ENCODE assay signal across 10 mouse cellular contexts in genomic region chr10:81400371-81401204, GRCm38 (mm10). TPM values are rescaled to one million over a fixed set of nuclear protein-coding genes. Genes with fewer than 3 reads are reported as not detected.
DNase-seq lines count a peak whose midpoint lies in the region; ATAC-seq and TF ChIP-seq lines count a peak whose summit lies in the region.
"Had no signal": no experiment of that assay in that cellular context is flagged by ENCODE, and none has a peak within 500 bp of the region (broad histone marks: within the 10 kb centered on the region; RNA-seq: fewer than 3 reads in every experiment).

No protein-coding gene starts in this region.

- no peak for TF ChIP-seq POLR2A in heart, adult 2 months (IDR thresholded peaks at IDR 0.05; ENCODE audit: insufficient read depth, low read depth, low read length)
- no peak for TF ChIP-seq POLR2A in bone marrow macrophage, adult 2 months (IDR thresholded peaks at IDR 0.05; ENCODE audit: borderline replicate concordance, low read depth, low read length)

- H3K79me2 ChIP-seq in heart, adult 2 months (replicated peaks; ENCODE audit: control insufficient read depth, insufficient read depth, low read length), result no peaks in the 10 kb centered on the region

- H3K9me3 ChIP-seq in forebrain, embryonic 11.5 days (ENCODE audit: control insufficient read depth, low read length), result no peaks in the 10 kb centered on the region
- H3K9me3 ChIP-seq in limb, embryonic 15.5 days, result no peaks in the 10 kb centered on the region
- H3K9me3 ChIP-seq: lung, embryonic 15.5 days had no signal

- WGBS in heart, adult 2 months, result 78% methylated on average over 22 of the region's 22 CpGs
- 48% methylated on average over 22 of the region's 22 CpGs for WGBS in forebrain, embryonic 11.5 days
- 56% methylated on average over 22 of the region's 22 CpGs for WGBS in limb, embryonic 15.5 days

- no peaks in the 10 kb centered on the region for H3K27me3 ChIP-seq in heart, adult 2 months (ENCODE audit: control insufficient read depth, insufficient read depth, low read length)
- peaks cover 9% of the 10 kb centered on the region for H3K27me3 ChIP-seq in forebrain, embryonic 11.5 days (ENCODE audit: control insufficient read depth, insufficient read depth, low read length)
- H3K27me3 ChIP-seq in limb, embryonic 15.5 days, result no peaks in the 10 kb centered on the region
- H3K27me3 ChIP-seq: lung, embryonic 15.5 days had no signal

- no peak for TF ChIP-seq CTCF in heart, adult 2 months (IDR thresholded peaks at IDR 0.05)
- 0 out of 2 replicates have a peak, but pooled peaks have one; percentile 8 for TF ChIP-seq CTCF in bone marrow macrophage, adult 2 months (IDR thresholded peaks at IDR 0.05; ENCODE audit: low read depth, low read length)

- peaks cover 15% of the 10 kb centered on the region for H3K4me1 ChIP-seq in heart, adult 2 months (ENCODE audit: control insufficient read depth, insufficient read depth, low read length)
- H3K4me1 ChIP-seq in bone marrow macrophage, adult 2 months (ENCODE audit: control insufficient read depth, insufficient read depth, low read length), result peaks cover 31% of the 10 kb centered on the region
- peaks cover 27% of the 10 kb centered on the region for H3K4me1 ChIP-seq in forebrain, embryonic 11.5 days (replicated peaks; ENCODE audit: control insufficient read depth, insufficient read depth, low read length)
- peaks cover 67% of the 10 kb centered on the region for H3K4me1 ChIP-seq in limb, embryonic 15.5 days

- no peak overlapping the region for H3K4me3 ChIP-seq in heart, adult 2 months
- H3K4me3 ChIP-seq in bone marrow macrophage, adult 2 months (ENCODE audit: insufficient read depth, low read length), result peak overlapping the region; percentile 32
- no peak overlapping the region for H3K4me3 ChIP-seq in forebrain, embryonic 11.5 days (ENCODE audit: low read depth, low read length)
- no peak overlapping the region for H3K4me3 ChIP-seq in limb, embryonic 15.5 days
- H3K4me3 ChIP-seq: lung, embryonic 15.5 days had no signal

- intact Hi-C loops in heart, adult 2 months (cut with DNase I), result no loop called here

- H3K9ac ChIP-seq in heart, adult 2 months (ENCODE audit: low read depth, low read length), result no peak overlapping the region
- H3K9ac ChIP-seq in forebrain, embryonic 11.5 days (ENCODE audit: low read length), result 0 out of 2 replicates have a peak overlapping the region, but pooled peaks have one; percentile 16
- no peak overlapping the region for H3K9ac ChIP-seq in limb, embryonic 15.5 days
- H3K9ac ChIP-seq: lung, embryonic 15.5 days had no signal

- TF ChIP-seq EP300 in heart, adult 2 months (IDR thresholded peaks at IDR 0.05; ENCODE audit: insufficient read depth, low read depth, low read length), result no peak

- peak overlapping the region; percentile 83 for H3K27ac ChIP-seq in heart, adult 2 months
- H3K27ac ChIP-seq in bone marrow macrophage, adult 2 months (ENCODE audit: insufficient read depth, low read depth, low read length), result peak overlapping the region; percentile 98
- 0 out of 2 replicates have a peak overlapping the region, but pooled peaks have one; percentile 50 for H3K27ac ChIP-seq in forebrain, embryonic 11.5 days (ENCODE audit: low read depth, low read length)
- H3K27ac ChIP-seq in limb, embryonic 15.5 days, result peak overlapping the region; percentile 93; the same call in 1 of the 2 replicates

- peak in 1 of 2 experiments; percentile 28 for DNase-seq in heart, adult 2 months
- DNase-seq in heart, postnatal 4 days, result no peak
- DNase-seq in forebrain, embryonic 11.5 days (ENCODE audit: low spot score), result no peak
- DNase-seq in T-cell, adult 2 months (ENCODE audit: low spot score), result no peak
- DNase-seq in embryo, embryonic 11 days, result no peak
- DNase-seq in adrenal gland, adult 18-20 months (ENCODE audit: low spot score in 2 of 2), result no peak
- DNase-seq: adrenal gland, postnatal 10 days had no signal

- no peak for ATAC-seq in forebrain, embryonic 11.5 days (replicated peaks; ENCODE audit: low FRiP score)
- no peak for ATAC-seq in limb, embryonic 15.5 days (ENCODE audit: insufficient number of reproducible peaks, low FRiP score, low TSS enrichment, low read depth)

- H3K36me3 ChIP-seq in heart, adult 2 months (ENCODE audit: control insufficient read depth, insufficient read depth, low read length), result no peaks in the 10 kb centered on the region; the same call in 1 of the 2 replicates
- H3K36me3 ChIP-seq in forebrain, embryonic 11.5 days (ENCODE audit: control insufficient read depth, insufficient read depth, low read length), result no peaks in the 10 kb centered on the region; the same call in 1 of the 2 replicates
- H3K36me3 ChIP-seq in limb, embryonic 15.5 days, result peaks cover 71% of the 10 kb centered on the region

- no peak overlapping the region for H3K4me2 ChIP-seq in forebrain, embryonic 11.5 days (ENCODE audit: low read depth, low read length, severe bottlenecking)
- H3K4me2 ChIP-seq in limb, embryonic 15.5 days, result no peak overlapping the region

RNA-seq across cellular contexts. Expression of gene Smim24, which starts 7.7 kb away (rescaled TPM):
- 1 to 10 TPM; 2.0 to 2.3 TPM for total RNA-seq in heart, adult 2 months (2021)
- 8.3 and 8.6 TPM in 2 replicates for polyA plus RNA-seq in heart, adult 2 months (2012; rRNA removed)
- 1 to 10 TPM; 1.9 to 2.4 TPM for total RNA-seq in heart, postnatal 4 days (2021)
- polyA plus RNA-seq in bone marrow macrophage, adult 2 months (2012; ENCODE audit: insufficient read depth, insufficient read length, missing spikeins), result 41.9 and 45.5 TPM in 2 replicates
- 2.8 and 3.3 TPM in 2 replicates for polyA plus RNA-seq in forebrain, embryonic 11.5 days (2014; fragmentation: Nextera tagmentation; extraction: Ambion mirVana)
- 2.9 and 3.6 TPM in 2 replicates for polyA plus RNA-seq in limb, embryonic 15.5 days (2015; fragmentation: Nextera tagmentation; extraction: Ambion mirVana)
- total RNA-seq in adrenal gland, adult 18-20 months (2021), result 1 to 10 TPM; 1.1 to 1.2 TPM

RNA-seq across cellular contexts. Expression of gene Gm48552, which starts 11.8 kb away (rescaled TPM):
- 1 to 10 TPM in 1 of 2 experiments, not detected in 1; 1.2 TPM for total RNA-seq in heart, adult 2 months (2021)
- 0.88 and 1.2 TPM in 2 replicates for polyA plus RNA-seq in heart, adult 2 months (2012; rRNA removed)
- total RNA-seq in heart, postnatal 4 days (2021), result under 1 TPM; 0.72 to 0.98 TPM
- polyA plus RNA-seq in bone marrow macrophage, adult 2 months (2012; ENCODE audit: insufficient read depth, insufficient read length, missing spikeins), result not detected in 2 replicates
- polyA plus RNA-seq in forebrain, embryonic 11.5 days (2014; fragmentation: Nextera tagmentation; extraction: Ambion mirVana), result 1.1 and 3.0 TPM in 2 replicates
- 0.51 and 1.7 TPM in 2 replicates for polyA plus RNA-seq in limb, embryonic 15.5 days (2015; fragmentation: Nextera tagmentation; extraction: Ambion mirVana)
- total RNA-seq in adrenal gland, adult 18-20 months (2021), result 1 to 10 TPM; 1.4 to 2.6 TPM

RNA-seq across cellular contexts. Expression of gene Gm48551, which starts 16.3 kb away (rescaled TPM):
- total RNA-seq in heart, adult 2 months (2021), result 1 to 10 TPM in 1 of 2 experiments, under 1 TPM in 1; 0.73 to 1.9 TPM
- polyA plus RNA-seq in heart, adult 2 months (2012; rRNA removed), result 2.1 and 3.5 TPM in 2 replicates
- total RNA-seq in heart, postnatal 4 days (2021), result under 1 TPM; 0.55 to 0.70 TPM
- 0.75 and 2.2 TPM in 2 replicates for polyA plus RNA-seq in bone marrow macrophage, adult 2 months (2012; ENCODE audit: insufficient read depth, insufficient read length, missing spikeins)
- 3.0 and 3.5 TPM in 2 replicates for polyA plus RNA-seq in forebrain, embryonic 11.5 days (2014; fragmentation: Nextera tagmentation; extraction: Ambion mirVana)
- 2.1 and 3.1 TPM in 2 replicates for polyA plus RNA-seq in limb, embryonic 15.5 days (2015; fragmentation: Nextera tagmentation; extraction: Ambion mirVana)
- 1 to 10 TPM; 1.5 to 1.9 TPM for total RNA-seq in adrenal gland, adult 18-20 months (2021)

RNA-seq across cellular contexts. Expression of gene Dohh, which starts 16.4 kb away (rescaled TPM):
- 10 to 100 TPM; 46.6 to 53.8 TPM for total RNA-seq in heart, adult 2 months (2021)
- 48.5 and 56.9 TPM in 2 replicates for polyA plus RNA-seq in heart, adult 2 months (2012; rRNA removed)
- 10 to 100 TPM; 52.9 to 55.9 TPM for total RNA-seq in heart, postnatal 4 days (2021)
- 23.1 and 29.5 TPM in 2 replicates for polyA plus RNA-seq in bone marrow macrophage, adult 2 months (2012; ENCODE audit: insufficient read depth, insufficient read length, missing spikeins)
- 61.0 and 66.3 TPM in 2 replicates for polyA plus RNA-seq in forebrain, embryonic 11.5 days (2014; fragmentation: Nextera tagmentation; extraction: Ambion mirVana)
- 79.8 and 88.7 TPM in 2 replicates for polyA plus RNA-seq in limb, embryonic 15.5 days (2015; fragmentation: Nextera tagmentation; extraction: Ambion mirVana)
- 10 to 100 TPM; 49.1 to 50.5 TPM for total RNA-seq in adrenal gland, adult 18-20 months (2021)

RNA-seq across cellular contexts. Expression of gene Fzr1, which starts 22.3 kb away (rescaled TPM):
- total RNA-seq in heart, adult 2 months (2021), result 10 to 100 TPM; 29.9 to 31.5 TPM
- polyA plus RNA-seq in heart, adult 2 months (2012; rRNA removed), result 49.3 and 56.1 TPM in 2 replicates
- 10 to 100 TPM; 55.4 to 56.8 TPM for total RNA-seq in heart, postnatal 4 days (2021)
- polyA plus RNA-seq in bone marrow macrophage, adult 2 months (2012; ENCODE audit: insufficient read depth, insufficient read length, missing spikeins), result 32.6 and 35.0 TPM in 2 replicates
- polyA plus RNA-seq in forebrain, embryonic 11.5 days (2014; fragmentation: Nextera tagmentation; extraction: Ambion mirVana), result 132 and 144 TPM in 2 replicates
- 82.2 and 90.9 TPM in 2 replicates for polyA plus RNA-seq in limb, embryonic 15.5 days (2015; fragmentation: Nextera tagmentation; extraction: Ambion mirVana)
- 10 to 100 TPM; 35.1 to 35.2 TPM for total RNA-seq in adrenal gland, adult 18-20 months (2021)
